Mouse (Mus musculus) intestine, embryonic 16.5 days (tissue): ENCODE measurements around the gene 2810459M11Rik. TPM values are rescaled to one million over a fixed set of nuclear protein-coding genes. Genes with fewer than 3 reads are reported as not detected.

Experiments
- ATAC-seq: fragments of 200-750 bp; cut with Nextera tagmentation; 2 replicates; pipeline ENCODE4 v1.8.0; 2017; ENCODE audit warnings: moderate TSS enrichment, moderate library complexity
- H3K27ac ChIP-seq: fragments of 300-500 bp; sonication (generic); 2 replicates; pipeline ENCODE4 v1.5.1; 2014; ENCODE audit warnings: mild to moderate bottlenecking, low read length
- H3K27me3 ChIP-seq: fragments of 300-500 bp; sonication (generic); replicated peaks from 2 replicates; pipeline ENCODE4 v1.6.1; 2014; ENCODE audit warnings: low read length, control low read depth, mixed read lengths; ENCODE audit not compliant: control insufficient read depth, insufficient read depth
- H3K36me3 ChIP-seq: fragments of 300-500 bp; sonication (generic); 2 replicates; pipeline ENCODE4 v1.6.1; 2014; ENCODE audit warnings: low read length, control low read depth; ENCODE audit not compliant: control insufficient read depth, insufficient read depth
- H3K4me1 ChIP-seq: fragments of 300-500 bp; sonication (generic); 2 replicates; pipeline ENCODE4 v1.6.1; 2014; ENCODE audit warnings: low read length, control low read depth, mixed read lengths; ENCODE audit not compliant: control insufficient read depth, insufficient read depth
- H3K4me2 ChIP-seq: fragments of 300-500 bp; sonication (generic); 2 replicates; pipeline ENCODE4 v1.6.1; 2014; ENCODE audit warnings: low read depth, low read length, control low read depth
- H3K4me3 ChIP-seq: fragments of 300-500 bp; sonication (generic); 2 replicates; pipeline ENCODE4 v1.5.1; 2014; ENCODE audit warnings: mild to moderate bottlenecking, low read length
- H3K9ac ChIP-seq: fragments of 300-500 bp; sonication (generic); 2 replicates; pipeline ENCODE4 v1.6.1; 2014; ENCODE audit warnings: low read depth, low read length
- H3K9me3 ChIP-seq: fragments of 300-500 bp; sonication (generic); 2 replicates; pipeline ENCODE4 v1.6.1; 2016; ENCODE audit warnings: low read length, control low read depth; ENCODE audit not compliant: control insufficient read depth
- WGBS: fragments of 180-500 bp; shearing (Covaris S2); extraction: QIAGEN DNeasy Blood & Tissue Kit; methylation state at CpG from one replicate; pipeline ENCODE4 v1.1.7; 2014; 5-methylcytosine and 5-hydroxymethylcytosine counted together
- polyA plus RNA-seq: library from polyadenylated mRNA; unstranded; fragments of >200 nt; fragmentation: Nextera tagmentation; extraction: Ambion mirVana; gene quantifications from 2 replicates; pipeline ENCODE4 v1.2.1, GENCODE M21; 2015

The 2810459M11Rik gene
- polyA plus RNA-seq, 1 experiment from 2014 or later = 4.4 TPM

DNA sequence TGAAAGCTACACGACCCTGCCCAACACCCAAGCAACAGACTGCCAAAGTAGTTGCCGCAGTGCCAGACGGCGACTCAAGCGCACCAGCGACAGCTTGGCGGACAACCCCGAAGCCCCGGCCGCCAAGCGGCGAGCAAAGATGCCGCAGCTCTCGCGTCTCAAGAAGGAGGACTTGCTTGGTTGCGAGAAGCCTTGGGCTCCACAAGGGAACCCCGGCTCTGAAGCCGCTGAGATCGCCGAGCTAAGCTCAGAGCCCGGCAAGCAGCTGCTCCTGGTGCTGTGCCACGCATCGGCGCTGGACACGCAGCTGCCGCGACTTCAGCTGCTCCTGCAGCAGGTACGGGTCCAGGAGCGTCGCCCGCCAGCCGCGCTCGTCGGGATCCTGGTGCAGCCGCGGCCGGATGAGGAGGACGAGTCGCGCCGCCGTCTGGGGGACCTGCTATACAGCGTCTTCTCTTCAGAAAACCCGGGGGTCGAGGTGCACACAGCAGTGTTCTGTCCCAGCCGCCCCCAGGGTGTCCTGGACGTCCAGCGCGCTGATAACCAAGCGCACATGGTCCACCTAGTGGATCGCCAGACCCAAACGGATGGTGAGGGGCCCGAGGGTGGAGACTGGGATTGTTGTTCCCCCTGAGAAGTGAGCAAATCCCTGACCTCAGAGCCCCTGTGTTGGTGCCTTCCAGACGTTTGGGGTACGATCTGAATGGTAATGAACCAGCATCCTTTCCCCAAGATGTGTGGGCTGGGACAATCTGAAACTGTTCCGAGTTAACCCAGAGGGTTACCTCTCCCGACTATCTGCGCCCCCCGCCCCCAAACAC is 27.2 kb upstream of the 2810459M11Rik start:
- peaks cover 13% of the 10 kb centered on the region; the same call in 1 of the 2 replicates for H3K27me3 ChIP-seq
- H3K9me3 ChIP-seq = no peaks in the 10 kb centered on the region
- ATAC-seq = peak; percentile 74
- 0 out of 2 replicates have a peak, but pooled peaks cover 2% of the 10 kb centered on the region for H3K4me1 ChIP-seq
- peak overlapping the region; percentile 59 for H3K4me3 ChIP-seq
- H3K9ac ChIP-seq = peak overlapping the region; percentile 69
- 3% methylated on average over 60 of the region's 60 CpGs for WGBS
- peak overlapping the region; percentile 93 for H3K4me2 ChIP-seq
- no peak overlapping the region for H3K27ac ChIP-seq
- no peaks in the 10 kb centered on the region for H3K36me3 ChIP-seq

DNA sequence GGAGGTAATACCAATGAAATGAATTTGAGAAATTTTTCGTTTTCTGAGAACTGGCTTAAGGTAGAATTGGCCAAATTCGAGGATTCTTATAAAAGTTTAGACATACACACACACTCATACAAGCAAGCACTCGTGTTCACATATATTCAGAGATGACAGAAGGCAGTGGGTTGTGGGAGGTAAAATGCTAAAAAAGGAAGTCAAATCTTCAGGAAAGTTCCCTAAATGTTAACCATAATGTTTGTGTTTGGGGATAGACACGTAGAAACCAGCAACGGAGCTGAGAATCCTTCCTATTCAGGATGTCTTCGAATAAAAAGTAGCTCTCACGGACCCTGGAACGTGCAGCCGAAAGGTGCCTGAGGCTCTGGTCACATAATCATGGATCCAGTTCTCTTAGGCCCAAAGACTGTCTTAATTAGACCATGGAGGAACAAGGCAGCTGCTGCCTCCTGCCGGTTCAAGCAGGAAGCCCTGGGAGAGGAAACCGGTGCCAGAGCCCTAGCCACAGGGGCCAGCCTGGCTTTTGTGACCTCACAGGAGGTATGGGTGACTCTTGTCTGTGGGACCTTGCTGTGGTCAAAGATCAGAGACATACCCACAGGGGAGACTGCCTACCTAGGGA is 24.2 kb upstream of the 2810459M11Rik start:
- no peak overlapping the region for H3K4me2 ChIP-seq
- H3K9me3 ChIP-seq = no peaks in the 10 kb centered on the region
- WGBS = 72% methylated on average over 11 of the region's 11 CpGs
- H3K4me3 ChIP-seq = no peak overlapping the region
- ATAC-seq = no peak
- H3K27ac ChIP-seq = no peak overlapping the region
- 0 out of 2 replicates have a peak, but pooled peaks cover 2% of the 10 kb centered on the region for H3K4me1 ChIP-seq
- H3K36me3 ChIP-seq = no peaks in the 10 kb centered on the region
- peaks cover 13% of the 10 kb centered on the region; the same call in 1 of the 2 replicates for H3K27me3 ChIP-seq
- H3K9ac ChIP-seq = no peak overlapping the region

DNA sequence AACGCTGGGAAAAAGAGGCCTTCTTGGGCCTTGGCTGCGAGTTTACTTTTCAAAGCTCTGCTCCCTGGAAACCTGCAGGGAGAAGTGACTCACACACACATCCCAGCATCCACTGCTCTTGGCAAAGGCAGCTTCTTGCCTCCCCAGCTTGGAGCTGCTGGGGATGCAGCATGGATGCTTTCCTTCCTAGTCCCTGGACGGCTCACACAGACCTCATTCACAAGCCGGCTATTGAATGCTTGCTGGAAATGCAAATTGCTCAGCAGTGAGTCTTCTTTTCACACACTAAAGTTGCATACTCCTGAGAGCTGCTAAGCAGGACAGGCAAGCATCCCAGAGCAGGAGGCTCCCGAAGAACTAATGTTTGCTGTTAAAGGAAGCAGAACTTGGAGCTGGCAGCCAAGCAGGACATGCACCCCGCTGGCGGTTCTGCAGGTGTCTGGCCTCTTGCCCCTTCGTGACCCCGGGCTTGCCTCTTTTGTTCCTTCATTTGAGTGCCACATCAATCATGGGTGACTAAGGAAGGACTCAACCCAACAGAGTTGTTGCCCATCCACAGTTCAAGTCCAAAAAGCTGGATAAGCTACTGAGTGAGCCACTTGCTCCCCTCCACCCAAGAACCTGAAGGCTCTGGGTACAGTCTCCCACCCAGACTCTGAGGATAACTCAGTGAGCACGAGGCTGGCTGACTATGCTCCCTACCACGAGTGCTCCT is 13.2 kb upstream of the 2810459M11Rik start:
- Histone ChIP-seq H3K9me3 (no peaks in the 10 kb centered on the region), H3K9ac (no peak overlapping the region), H3K36me3 (no peaks in the 10 kb centered on the region), H3K4me1 (no peaks in the 10 kb centered on the region), H3K4me3 (no peak overlapping the region), H3K27me3 (no peaks in the 10 kb centered on the region), H3K4me2 (no peak overlapping the region), H3K27ac (no peak overlapping the region)
- no peak for ATAC-seq
- WGBS = 25% methylated on average over 11 of the region's 11 CpGs

DNA sequence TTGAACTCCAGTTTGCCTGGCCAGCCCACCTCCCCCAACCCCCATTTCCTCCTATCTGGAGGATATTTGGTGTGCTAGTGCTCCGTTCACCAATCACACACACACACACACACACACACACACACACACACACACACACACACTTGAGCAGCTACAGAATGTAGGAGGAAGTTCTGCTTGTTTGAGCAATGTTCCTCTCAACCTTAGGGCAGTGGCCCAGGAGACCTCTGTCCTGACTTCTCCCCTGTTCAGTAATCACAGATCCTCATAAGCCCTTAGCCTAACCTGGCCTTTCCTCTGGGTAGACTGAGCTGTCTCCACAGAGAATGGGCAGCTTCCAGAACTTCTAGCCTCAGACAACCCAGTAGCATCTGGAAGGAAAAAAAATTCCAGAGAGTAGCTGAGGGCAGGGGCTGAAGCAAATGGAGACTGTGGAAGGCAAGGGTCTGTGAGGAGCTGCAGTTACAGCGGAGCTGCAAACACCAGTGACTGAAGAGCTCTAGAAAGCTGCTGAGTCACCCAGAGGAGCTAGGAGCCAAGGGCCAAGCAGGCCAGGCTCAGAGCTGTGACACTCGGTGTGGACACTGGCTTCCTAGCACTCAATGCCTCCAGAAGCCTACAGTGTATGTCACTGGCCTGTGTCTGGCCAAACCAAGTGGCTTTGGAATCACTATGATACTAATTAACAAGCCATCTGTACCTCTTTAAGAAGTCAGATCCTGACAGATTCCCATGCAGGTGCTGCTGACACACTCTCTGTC is 7.3 kb upstream of the 2810459M11Rik start:
- peak overlapping the region; percentile 69 for H3K27ac ChIP-seq
- peak; percentile 47 for ATAC-seq
- H3K36me3 ChIP-seq = no peaks in the 10 kb centered on the region
- H3K9ac ChIP-seq = peak overlapping the region; percentile 19; the same call in 1 of the 2 replicates
- no peaks in the 10 kb centered on the region for H3K27me3 ChIP-seq
- no peaks in the 10 kb centered on the region for H3K9me3 ChIP-seq
- no peak overlapping the region for H3K4me2 ChIP-seq
- WGBS = 45% methylated on average over 3 of the region's 3 CpGs
- no peak overlapping the region for H3K4me3 ChIP-seq
- peaks cover 14% of the 10 kb centered on the region; the same call in 1 of the 2 replicates for H3K4me1 ChIP-seq

DNA sequence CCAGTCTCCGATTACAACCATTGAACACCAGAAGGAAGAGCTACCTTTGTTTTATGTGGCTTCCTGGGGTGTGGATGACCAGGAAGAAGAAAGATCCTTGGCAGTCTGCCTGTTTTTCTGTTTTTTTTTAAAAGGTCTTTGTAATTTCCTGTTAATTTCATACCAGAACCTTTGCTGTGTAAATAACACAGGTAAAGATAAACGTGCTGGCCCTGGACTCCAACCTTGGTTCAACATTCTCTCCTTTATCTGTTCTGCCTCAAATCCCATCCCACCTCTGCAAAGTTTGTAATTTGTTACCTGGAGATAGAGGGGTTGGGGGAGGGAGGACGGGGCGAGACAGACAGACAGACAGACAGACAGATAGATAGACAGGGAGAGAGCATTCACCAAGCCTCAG is 5.5 kb upstream of the 2810459M11Rik start:
- 41% methylated on average over 4 of the region's 4 CpGs for WGBS
- H3K27me3 ChIP-seq = no peaks in the 10 kb centered on the region
- peak; percentile 81 for ATAC-seq
- H3K4me2 ChIP-seq = no peak overlapping the region
- peak overlapping the region; percentile 69; the same call in 1 of the 2 replicates for H3K27ac ChIP-seq
- no peaks in the 10 kb centered on the region for H3K9me3 ChIP-seq
- H3K4me1 ChIP-seq = peaks cover 14% of the 10 kb centered on the region; the same call in 1 of the 2 replicates
- H3K36me3 ChIP-seq = no peaks in the 10 kb centered on the region
- H3K9ac ChIP-seq = no peak overlapping the region
- H3K4me3 ChIP-seq = no peak overlapping the region

DNA sequence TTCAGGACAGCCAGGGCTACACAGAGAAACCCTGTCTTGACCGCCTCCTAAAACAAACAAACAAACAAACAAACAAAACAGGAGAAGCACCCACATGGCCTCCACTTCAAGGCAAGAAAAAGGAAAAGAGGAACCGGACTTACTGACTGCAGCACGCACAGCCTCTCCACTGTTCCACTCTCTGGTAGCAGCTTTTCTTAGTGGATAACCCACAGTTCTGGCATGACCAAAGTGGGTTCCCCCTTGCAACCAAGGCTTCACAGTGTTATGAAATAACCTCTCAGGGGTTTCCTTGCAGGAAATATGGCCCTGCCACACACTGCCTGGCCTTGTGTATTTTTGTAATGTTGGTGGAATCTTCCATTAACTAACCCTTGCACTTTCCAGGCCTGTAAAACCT is 4.8 kb upstream of the 2810459M11Rik start:
- WGBS = 90% methylated on average over 3 of the region's 3 CpGs
- ATAC-seq = peak; percentile 1; the same call in 1 of the 2 replicates
- Histone ChIP-seq H3K27ac (peak overlapping the region; percentile 65; the same call in 1 of the 2 replicates), H3K27me3 (0 out of 2 replicates have a peak, but pooled peaks cover 2% of the 10 kb centered on the region), H3K4me1 (peaks cover 14% of the 10 kb centered on the region; the same call in 1 of the 2 replicates), H3K36me3 (no peaks in the 10 kb centered on the region), H3K9me3 (no peaks in the 10 kb centered on the region), H3K4me3 (no peak overlapping the region), H3K9ac (no peak overlapping the region), H3K4me2 (no peak overlapping the region)

DNA sequence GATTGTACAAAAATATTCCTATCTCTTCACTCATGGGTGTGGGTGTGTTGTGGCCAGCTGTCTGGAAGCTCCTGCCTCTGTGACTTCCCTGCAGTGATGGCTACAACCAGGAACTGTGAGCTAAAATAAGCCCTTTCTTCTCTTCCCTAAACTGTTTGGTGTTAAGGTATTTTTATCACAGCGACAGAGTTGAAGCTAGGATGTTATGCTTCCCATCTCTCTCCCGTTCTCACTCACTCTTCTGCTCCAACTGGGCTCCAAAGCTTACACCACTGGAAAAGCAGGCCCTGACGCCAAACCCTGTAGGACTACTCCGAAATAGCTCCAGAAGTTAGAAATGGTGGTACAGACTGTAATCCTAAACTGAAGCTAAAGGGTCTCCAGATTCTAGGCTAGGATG is 607 bp upstream of the 2810459M11Rik start:
- ATAC-seq = no peak
- peaks cover 2% of the 10 kb centered on the region; the same call in 1 of the 2 replicates for H3K27me3 ChIP-seq
- no peak overlapping the region for H3K4me3 ChIP-seq
- peaks cover 4% of the 10 kb centered on the region for H3K4me1 ChIP-seq
- WGBS = 62% methylated on average over 4 of the region's 4 CpGs
- H3K27ac ChIP-seq = no peak overlapping the region
- no peak overlapping the region for H3K4me2 ChIP-seq
- no peaks in the 10 kb centered on the region for H3K36me3 ChIP-seq
- H3K9ac ChIP-seq = no peak overlapping the region
- no peaks in the 10 kb centered on the region for H3K9me3 ChIP-seq

DNA sequence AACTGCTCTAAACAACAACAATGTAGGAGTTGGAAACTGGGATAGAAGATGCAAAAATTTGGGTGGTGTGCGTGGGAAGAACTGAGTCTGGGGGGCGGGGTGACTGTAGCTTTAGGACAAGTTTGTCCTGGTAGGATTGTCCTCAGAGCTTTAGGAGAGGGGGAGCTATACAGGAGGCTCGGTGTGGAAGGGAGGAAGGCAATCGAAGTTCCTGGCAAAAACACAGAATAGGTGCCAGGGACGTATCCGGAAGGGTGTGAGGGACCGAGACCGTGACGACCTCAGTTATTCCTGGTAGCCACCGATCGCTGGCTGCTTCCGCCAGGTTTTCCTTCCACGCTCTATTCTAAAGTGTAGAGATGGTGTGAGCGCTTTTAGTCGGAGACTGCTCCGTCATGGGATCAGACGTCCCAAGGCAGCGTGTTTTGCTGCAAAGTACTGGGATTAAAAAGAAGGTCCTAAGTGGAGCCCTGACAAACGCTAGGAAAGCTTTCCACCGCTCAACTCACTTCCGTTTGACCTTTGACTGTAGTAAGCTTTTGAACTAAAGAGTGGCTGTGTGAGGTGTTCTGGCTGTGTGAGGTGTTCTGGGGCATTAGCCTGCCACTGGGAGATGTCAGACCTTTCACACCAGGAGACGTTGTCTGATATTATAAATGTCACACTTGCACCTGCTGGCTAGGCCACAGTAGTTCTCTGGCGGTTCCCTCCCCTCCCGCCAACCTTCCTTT is 1.3 kb downstream of the 2810459M11Rik start:
- Histone ChIP-seq H3K4me1 (peaks cover 4% of the 10 kb centered on the region), H3K4me3 (peak overlapping the region; percentile 67), H3K9ac (peak overlapping the region; percentile 77), H3K27me3 (peaks cover 2% of the 10 kb centered on the region; the same call in 1 of the 2 replicates), H3K27ac (peak overlapping the region; percentile 4; the same call in 1 of the 2 replicates), H3K4me2 (peak overlapping the region; percentile 95), H3K36me3 (no peaks in the 10 kb centered on the region), H3K9me3 (no peaks in the 10 kb centered on the region)
- 10% methylated on average over 24 of the region's 24 CpGs for WGBS
- peak; percentile 43 for ATAC-seq
